In the genomic region with DNA sequence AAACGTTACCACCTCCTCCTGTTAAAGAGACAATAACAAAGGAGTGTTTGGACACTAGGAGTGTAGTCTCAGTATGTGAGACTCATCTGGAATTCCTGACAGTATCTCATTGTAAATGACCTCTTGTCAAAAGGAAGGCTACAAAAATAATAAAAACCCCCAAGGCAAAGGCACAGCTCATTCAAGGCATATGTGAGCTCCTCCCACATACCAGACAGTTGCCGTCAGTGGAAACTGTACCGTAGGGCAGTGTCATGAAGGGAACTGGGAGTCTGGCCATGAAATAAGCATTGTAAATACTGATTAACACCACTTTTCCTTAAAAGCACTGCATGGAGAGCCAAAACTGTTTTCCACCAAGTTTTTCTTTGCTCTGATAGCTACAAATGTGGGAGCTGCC, we compare ENCODE assay signal across 7 mouse cellular contexts. TPM values are rescaled to one million over a fixed set of nuclear protein-coding genes. Genes with fewer than 3 reads are reported as not detected.
A peak's percentile ranks its signal among the peaks of the same experiment; 100 is the strongest.
DNase-seq lines count a peak whose midpoint lies in the region; ATAC-seq and TF ChIP-seq lines count a peak whose summit lies in the region.

No protein-coding gene starts in this region.

- H3K4me1 ChIP-seq in kidney, embryonic 15.5 days, result peaks cover 84% of the 10 kb centered on the region

- peaks cover 2% of the 10 kb centered on the region for H3K79me3 ChIP-seq in C2C12 (ENCODE audit: low read depth)

- 0 out of 2 replicates have a peak overlapping the region, but pooled peaks have one; percentile 31 for H3K4me2 ChIP-seq in kidney, embryonic 15.5 days

- peak overlapping the region; percentile 89 for H3K27ac ChIP-seq in kidney, embryonic 15.5 days

- H3K79me2 ChIP-seq in C2C12 (ENCODE audit: control insufficient read depth, insufficient read depth), result peaks cover 13% of the 10 kb centered on the region

- no peaks in the 10 kb centered on the region for H3K9me3 ChIP-seq in kidney, embryonic 15.5 days (replicated peaks)

- ATAC-seq in kidney, embryonic 15.5 days (replicated peaks; ENCODE audit: low FRiP score), result peak; percentile 86
- ATAC-seq in monocyte, adult 5-6 weeks (replicated peaks; ENCODE audit: insufficient number of reproducible peaks, low FRiP score, low TSS enrichment, poor library complexity, severe bottlenecking), result no peak

- DNase-seq in 3134 (ENCODE audit: extremely low read depth, insufficient read length, low spot score), result peak; percentile 48
- peak; percentile 84 for DNase-seq in heart, adult 8-10 months (ENCODE audit: low spot score)
- peak; percentile 60 to 71 for DNase-seq in lung, postnatal 4 days
- no peak for DNase-seq in yolk sac, embryonic 10.5 days (ENCODE audit: low spot score)

- H3K36me3 ChIP-seq in C2C12 (ENCODE audit: control insufficient read depth, insufficient read depth), result peaks cover 4% of the 10 kb centered on the region
- peaks cover 4% of the 10 kb centered on the region; the same call in 1 of the 2 replicates for H3K36me3 ChIP-seq in kidney, embryonic 15.5 days

- H3ac ChIP-seq in C2C12 (ENCODE audit: control insufficient read depth, insufficient read length, low read depth), result no peak overlapping the region

- H3K27me3 ChIP-seq in C2C12 (ENCODE audit: control insufficient read depth, insufficient read depth, insufficient read length), result no peaks in the 10 kb centered on the region
- H3K27me3 ChIP-seq in kidney, embryonic 15.5 days, result no peaks in the 10 kb centered on the region

- no peak for TF ChIP-seq CTCF in C2C12 (IDR thresholded peaks at IDR 0.05; ENCODE audit: control insufficient read depth, insufficient read depth, insufficient read length)

- no peak overlapping the region for H3K4me3 ChIP-seq in C2C12 (ENCODE audit: insufficient read depth, poor library complexity, severe bottlenecking)
- no peak overlapping the region for H3K4me3 ChIP-seq in kidney, embryonic 15.5 days (replicated peaks)

- no peak overlapping the region for H3K9ac ChIP-seq in kidney, embryonic 15.5 days

- WGBS in kidney, embryonic 15.5 days, result 3% methylated on average over 3 of the region's 3 CpGs

TF ChIP-seq in C2C12, 6 proteins besides CTCF, POLR2A, EP300 and RAD21:
- TF ChIP-seq MAX (IDR thresholded peaks at IDR 0.05) (peak; percentile 43), USF1 (IDR thresholded peaks at IDR 0.05; ENCODE audit: low read depth) (no peak), MYOD1 (IDR thresholded peaks at IDR 0.05; ENCODE audit: control insufficient read depth, insufficient read length, low read depth) (no peak), CEBPB (IDR thresholded peaks at IDR 0.05; ENCODE audit: low read depth) (no peak), FOSL1 (IDR thresholded peaks at IDR 0.05; ENCODE audit: insufficient read depth, low read length, poor library complexity, severe bottlenecking) (peak; percentile 21), MYOG (IDR thresholded peaks at IDR 0.05; ENCODE audit: control insufficient read depth, extremely low read depth, insufficient read length) (no peak)

RNA-seq across cellular contexts. Expression of a gene that starts 43.3 kb away (rescaled TPM):
- 5.3 TPM for polyA plus RNA-seq in C2C12 (2012; fragmentation: generic; extraction: Trizol)
- total RNA-seq in heart, adult 8-10 months (2022), result 10 to 100 TPM; 48.4 to 62.8 (median 50.8) TPM
- 52.6 and 57.0 TPM in 2 replicates for polyA plus RNA-seq in kidney, embryonic 15.5 days (2015; fragmentation: Nextera tagmentation; extraction: Ambion mirVana)
- 109 to 158 TPM (median 146 TPM) in 3 replicates for total RNA-seq in monocyte, adult 5-6 weeks (2017)
